Mouse (Mus musculus) right cerebral cortex, postnatal 4 days (tissue): Measurements from ENCODE around the gene Glrx3.

ENCODE experiments used
- DNase-seq: peaks from one replicate; pipeline ENCODE4 v3.0.0-alpha.2; 2022

The Glrx3 gene

DNA sequence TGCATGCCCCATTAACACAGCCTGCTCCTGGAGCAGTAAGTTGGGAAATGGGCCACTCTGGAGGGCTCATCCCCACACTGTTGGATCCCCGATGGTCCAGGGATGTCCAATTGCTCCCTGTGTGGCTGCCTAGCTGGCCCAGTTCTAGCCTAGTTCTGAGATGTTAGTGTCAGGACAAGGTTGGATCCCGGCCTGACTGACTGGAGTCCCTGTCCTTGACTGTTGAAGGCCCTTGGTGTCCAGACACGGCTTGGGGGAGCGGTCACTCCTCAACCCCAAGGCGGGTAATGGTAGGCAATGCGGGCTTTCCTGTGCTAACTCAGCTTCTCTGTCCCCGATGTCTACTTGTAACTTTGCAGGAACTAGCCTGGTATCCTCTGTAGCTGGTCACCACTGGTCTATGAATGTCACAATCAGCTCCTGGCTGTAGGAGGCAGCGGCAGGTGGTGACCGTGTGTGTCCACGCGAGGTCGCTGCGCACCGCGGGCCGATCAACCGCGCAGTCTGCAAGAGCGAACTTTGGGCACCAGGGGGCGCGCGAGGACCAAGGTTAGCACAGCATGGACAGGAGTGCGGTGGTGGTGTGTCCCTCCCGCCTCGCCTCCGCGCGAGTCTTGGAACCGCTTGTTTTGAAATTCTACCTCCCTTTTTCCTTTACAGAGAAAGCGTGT lies 40.7 kb downstream of the Glrx3 start:
- peak; percentile 100 for DNase-seq

DNA sequence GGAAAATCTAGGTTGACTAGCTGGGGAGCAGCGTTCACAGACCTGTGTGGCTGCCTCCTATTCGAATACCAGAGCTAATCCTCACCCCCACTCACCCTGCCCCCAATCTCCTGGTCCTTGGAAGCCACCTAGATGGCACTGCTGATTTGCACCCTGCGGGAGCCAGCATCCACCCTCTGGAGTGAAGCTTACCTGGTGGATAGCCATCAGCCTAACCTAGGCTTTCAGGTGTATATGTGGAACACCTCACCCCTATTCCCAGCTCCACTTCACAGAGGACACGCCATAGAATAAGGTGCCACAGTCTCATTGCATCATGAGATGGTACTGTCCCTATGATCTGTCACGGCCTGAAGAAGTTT lies 41.2 kb downstream of the Glrx3 start:
- no peak for DNase-seq

DNA sequence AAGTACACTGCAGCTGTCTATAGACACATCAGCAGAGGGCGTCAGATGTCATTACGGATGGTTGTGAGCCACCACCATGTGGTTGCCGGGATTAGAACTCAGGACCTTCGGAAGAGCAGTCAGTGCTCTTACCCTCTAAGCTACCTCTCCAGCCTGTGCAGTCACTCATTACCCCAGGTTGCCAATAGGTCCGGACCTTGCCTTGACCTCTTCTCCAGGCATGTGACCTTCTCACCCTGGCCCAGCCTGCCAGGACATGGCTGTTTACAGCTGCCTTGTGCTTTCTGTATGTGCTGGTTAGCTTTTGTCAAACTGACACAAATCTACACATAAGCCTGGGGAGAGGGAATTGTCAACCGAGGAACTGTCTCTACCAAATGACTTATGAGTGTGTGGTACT lies 43.4 kb downstream of the Glrx3 start:
- no peak for DNase-seq

DNA sequence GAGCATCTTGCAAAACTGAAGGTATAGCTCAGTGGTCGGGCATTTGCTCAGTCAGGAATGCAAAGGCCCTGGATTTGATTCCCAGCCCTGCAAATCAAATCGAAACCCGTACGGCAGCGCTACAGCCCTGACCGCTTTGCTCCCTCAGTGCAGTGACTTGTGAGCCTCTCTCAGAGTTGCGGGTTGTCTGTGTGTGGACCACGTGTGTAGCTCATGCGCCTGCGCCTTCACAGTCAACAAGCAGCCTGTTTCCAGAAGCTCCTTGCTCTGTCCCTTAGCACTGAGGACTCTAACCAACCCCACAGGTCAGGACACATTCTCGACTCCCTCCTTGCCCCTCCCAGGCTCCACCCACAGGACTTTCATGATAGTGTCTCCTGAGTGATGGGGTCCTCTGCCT lies 46.6 kb downstream of the Glrx3 start:
- DNase-seq, result no peak

DNA sequence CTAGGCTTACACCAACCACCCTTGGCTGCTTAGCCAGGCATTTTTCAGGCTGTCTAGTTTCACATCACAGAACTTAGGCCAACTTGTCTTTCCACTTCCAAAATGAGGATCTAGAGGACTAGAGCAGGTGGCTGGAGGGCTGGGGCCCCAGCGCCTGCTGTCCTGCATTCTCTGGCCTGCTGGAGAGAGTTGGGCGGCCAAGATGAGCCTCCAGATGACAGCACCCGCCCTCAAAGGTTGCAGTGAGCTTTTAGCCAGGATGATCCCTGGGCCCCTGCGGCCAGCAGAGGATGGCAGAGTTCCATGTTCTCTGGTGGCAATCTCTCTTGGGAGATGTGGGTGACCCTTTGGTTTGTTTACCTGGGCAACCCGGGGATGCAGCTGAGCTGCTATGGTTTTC lies 51.0 kb downstream of the Glrx3 start:
- no peak for DNase-seq

DNA sequence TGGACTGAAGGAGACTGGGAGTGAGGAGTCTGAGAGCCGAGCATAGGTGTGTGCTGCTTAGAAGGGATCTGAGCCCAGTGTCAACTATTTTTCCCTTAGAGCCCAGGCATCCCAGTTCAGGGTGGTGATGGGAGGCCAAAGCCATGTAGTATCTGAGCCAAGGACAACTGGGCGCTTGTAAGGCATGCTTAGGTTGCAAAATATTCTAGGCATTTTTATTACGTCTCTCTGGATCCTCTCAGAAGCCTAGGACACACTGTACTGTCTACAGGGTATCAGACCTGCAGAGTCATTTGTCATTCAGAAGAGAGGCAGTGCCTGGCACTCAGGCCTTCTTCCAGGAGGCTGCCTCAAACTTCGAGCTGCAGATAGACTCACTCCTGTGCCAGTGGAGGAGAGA lies 53.3 kb downstream of the Glrx3 start:
- DNase-seq, result no peak

DNA sequence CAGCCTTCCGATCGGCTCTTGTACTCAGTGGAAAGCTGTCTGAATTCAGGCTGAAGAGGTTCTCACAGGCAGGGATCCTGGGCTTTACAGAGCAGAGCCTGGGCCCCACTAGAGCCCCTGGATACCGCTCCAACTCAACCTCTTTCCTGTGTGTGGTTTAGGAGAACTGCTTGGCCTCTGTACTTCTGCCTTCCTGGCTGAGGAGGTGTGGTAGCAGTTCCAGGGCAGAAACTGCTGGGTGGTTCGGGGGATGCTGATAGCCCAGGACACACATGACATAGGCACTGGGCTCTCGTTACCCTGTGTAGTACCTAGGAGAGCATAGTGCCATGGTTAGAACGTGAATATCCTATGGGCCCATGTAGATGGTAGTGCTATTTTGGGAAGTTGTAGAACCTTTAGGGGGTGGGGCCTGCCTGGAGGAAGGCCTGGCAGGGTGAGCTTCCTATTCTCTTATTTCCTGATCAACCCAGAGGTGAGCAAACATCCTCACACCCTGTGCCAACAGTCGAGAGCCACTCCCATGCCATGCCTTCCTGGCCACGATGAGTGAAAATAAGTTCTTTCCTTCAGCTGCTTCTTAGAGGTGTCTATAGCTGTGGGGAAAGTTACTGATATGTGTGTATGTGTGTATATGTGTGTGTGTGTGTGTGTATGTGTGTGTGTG lies 55.0 kb downstream of the Glrx3 start:
- no peak for DNase-seq

DNA sequence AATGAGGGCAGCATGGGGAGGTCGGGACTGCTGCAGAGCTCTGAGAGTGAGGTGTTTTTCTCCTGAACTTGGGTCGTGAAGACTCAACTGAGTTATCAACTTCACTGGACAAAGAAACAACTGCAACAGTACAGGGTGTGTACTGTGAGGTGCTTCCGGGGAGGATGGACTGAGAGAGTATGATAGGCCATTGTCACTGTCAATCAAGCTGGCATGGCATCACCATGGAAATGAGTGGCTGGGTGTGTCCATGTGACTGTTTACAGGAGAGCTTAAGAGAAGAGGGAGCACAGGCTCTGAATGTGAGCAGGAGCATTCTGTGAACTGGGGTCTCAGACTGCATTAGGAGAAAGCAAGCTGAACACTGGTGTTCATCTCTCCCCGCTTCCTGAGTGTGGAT lies 61.3 kb downstream of the Glrx3 start:
- DNase-seq, result no peak

DNA sequence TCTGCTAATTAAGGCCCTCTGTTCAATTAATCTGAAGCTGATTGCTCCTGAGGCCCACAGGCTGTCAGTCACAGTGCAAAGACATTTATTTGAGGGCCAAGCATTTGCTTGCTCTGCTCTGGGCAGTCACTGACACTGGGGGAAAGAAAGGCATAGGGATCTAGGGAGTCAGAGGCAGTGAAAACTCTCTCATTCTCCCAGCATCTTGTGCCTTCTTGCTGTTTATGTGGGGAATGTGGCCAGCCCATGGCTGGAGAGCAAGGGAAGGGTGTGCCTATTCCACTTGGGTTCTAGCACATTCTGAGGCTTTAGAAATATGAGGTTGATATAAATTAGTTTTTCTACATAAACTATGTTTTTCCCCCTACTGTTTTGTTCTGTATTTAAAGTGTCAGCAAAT lies 80.2 kb downstream of the Glrx3 start:
- DNase-seq, result no peak

DNA sequence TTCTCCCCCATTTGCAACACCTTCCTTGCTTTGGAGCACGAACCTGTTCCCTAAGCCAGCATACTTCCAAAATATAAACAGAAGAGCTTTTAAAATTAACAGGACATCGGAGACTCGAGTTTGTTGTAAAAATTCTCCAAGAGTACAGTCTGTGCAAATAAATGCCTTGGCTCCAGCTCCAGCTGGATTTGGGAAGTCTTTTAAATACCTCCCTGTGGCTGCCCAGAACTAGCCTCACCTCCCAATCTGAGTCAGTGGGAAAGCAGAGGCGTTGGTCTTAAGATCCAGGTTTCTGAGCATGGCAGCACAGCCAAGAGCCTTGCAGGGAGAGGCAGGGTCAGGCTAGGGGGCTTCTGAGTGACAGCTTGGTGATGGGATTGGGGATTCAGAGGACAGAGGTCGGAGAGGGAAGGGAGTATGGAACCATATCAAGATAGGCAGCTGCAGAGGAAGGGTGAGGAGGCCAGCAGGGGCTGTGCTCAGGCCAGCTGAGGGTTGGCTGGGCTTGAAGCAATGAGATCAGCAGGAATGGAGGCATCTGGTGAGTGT lies 80.7 kb downstream of the Glrx3 start:
- DNase-seq, result no peak
